Mouse (Mus musculus): ENCODE data around the gene Gas2l1. TPM values are rescaled to one million over a fixed set of nuclear protein-coding genes. Genes with fewer than 3 reads are reported as not detected.
A peak's percentile ranks its signal among the peaks of the same experiment; 100 is the strongest.

Gene Gas2l1
- polyA plus RNA-seq, 1 experiment from 2014 or later, result 14.9 TPM

DNA sequence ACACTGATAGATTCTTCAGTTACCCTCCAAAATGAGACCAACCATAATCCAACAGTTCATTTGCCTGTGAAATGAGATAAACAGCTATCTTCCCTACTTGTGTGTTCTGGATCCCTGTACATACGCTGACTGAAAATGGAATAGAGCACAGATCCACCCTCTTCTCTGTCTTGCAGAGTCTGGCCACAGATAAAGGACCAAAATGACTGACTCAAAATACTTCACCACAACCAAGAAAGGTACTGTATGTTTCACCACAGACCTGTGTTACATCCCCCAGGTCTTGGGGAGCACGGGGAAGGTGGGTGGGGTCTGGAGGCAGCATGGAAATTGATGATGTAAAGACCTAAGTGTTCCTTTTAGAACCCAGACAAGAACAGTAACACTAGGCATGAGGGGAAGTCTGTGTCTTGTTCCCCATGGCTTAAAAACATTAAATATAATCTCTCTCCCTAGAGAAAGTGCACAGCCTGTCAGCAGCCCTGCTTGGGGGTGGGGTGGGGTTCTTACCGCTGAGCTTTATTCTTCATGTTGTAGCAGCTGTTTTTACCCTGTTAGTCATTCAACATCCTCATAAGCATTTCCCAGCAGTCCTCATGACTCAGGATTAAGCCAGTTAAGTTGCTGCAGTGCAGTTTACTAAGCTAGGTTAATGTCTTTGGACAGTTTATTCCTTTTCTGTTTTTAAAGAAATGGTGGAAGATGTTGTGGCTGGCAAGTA is 55.6 kb downstream of the Gas2l1 start:
- Histone ChIP-seq H3K9ac (replicated peaks) (peak overlapping the region; percentile 44), H3K36me3 (replicated peaks; ENCODE audit: insufficient read depth, low read length) (peaks cover 31% of the 10 kb centered on the region), H3K4me3 (ENCODE audit: low read depth, low read length) (peak overlapping the region; percentile 32), H3K4me1 (ENCODE audit: insufficient read depth) (peaks cover 40% of the 10 kb centered on the region), H3K27ac (ENCODE audit: low read depth) (peak overlapping the region; percentile 82), H3K4me2 (ENCODE audit: low read depth, low read length) (peak overlapping the region; percentile 54), H3K27me3 (ENCODE audit: insufficient read depth, low read length) (no peaks in the 10 kb centered on the region), H3K9me3 (ENCODE audit: low read length) (no peaks in the 10 kb centered on the region)
- ATAC-seq (peak; percentile 88), DNase-seq (peak; percentile 26)
- 45% methylated on average over 3 of the region's 3 CpGs for WGBS (ENCODE audit: insufficient replicate concordance)
- TF ChIP-seq CTCF (IDR thresholded peaks at IDR 0.05; ENCODE audit: low read depth), result no peak
- peak; percentile 93 for TF ChIP-seq EP300 (IDR thresholded peaks at IDR 0.05; ENCODE audit: low read depth)

DNA sequence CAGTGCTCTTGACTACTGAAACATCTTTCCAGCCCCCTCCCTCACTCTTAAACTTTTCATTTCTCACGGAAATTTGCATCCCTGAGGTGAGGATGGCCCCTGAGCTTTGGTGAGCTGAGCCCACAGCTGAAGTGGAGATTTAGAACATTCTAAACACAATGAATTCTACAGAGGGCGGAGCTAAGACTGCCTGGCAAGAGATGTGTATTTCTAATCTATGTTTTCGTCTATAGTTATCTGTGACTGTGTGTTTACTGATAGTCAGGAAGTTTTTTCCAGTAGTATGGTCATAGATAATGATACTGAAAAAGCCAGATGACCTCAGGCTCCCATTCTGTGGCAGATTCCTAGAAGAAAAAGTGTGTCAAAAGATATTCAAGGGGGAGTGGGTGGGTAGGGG is 56.3 kb downstream of the Gas2l1 start:
- Histone ChIP-seq H3K36me3 (replicated peaks; ENCODE audit: insufficient read depth, low read length) (peaks cover 25% of the 10 kb centered on the region), H3K4me1 (ENCODE audit: insufficient read depth) (peaks cover 40% of the 10 kb centered on the region), H3K27me3 (ENCODE audit: insufficient read depth, low read length) (no peaks in the 10 kb centered on the region), H3K27ac (ENCODE audit: low read depth) (peak overlapping the region; percentile 82), H3K4me3 (ENCODE audit: low read depth, low read length) (no peak overlapping the region), H3K9ac (replicated peaks) (no peak overlapping the region; the same call in 1 of the 2 replicates), H3K9me3 (ENCODE audit: low read length) (no peaks in the 10 kb centered on the region), H3K4me2 (ENCODE audit: low read depth, low read length) (peak overlapping the region; percentile 54)
- TF ChIP-seq EP300 (IDR thresholded peaks at IDR 0.05; ENCODE audit: low read depth), result no peak
- no peak for TF ChIP-seq CTCF (IDR thresholded peaks at IDR 0.05; ENCODE audit: low read depth)
- DNase-seq (no peak), ATAC-seq (peak; percentile 30; the same call in 1 of the 2 replicates)
- WGBS (ENCODE audit: insufficient replicate concordance), result 52% methylated on average over 3 of the region's 3 CpGs

DNA sequence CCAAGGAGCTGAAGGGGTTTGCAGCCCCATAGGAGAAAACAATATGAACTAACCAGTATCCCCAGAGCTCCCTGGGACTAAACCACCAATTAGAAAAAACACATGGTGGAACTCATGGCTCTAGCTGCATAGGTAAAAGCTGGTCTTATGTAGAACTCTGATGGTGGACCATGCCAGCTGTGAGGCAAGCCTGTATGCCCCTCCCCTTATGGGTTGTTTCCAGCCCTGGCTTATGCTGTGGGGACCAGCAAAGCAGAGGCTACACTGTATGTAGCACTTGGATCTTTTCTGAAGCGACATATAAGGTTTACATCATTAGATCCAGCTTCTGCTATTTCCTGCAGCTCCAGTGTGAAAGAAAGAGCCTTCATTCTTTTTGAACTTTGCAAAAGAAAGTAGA is 57.9 kb downstream of the Gas2l1 start:
- no peak overlapping the region for H3K4me3 ChIP-seq (ENCODE audit: low read depth, low read length)
- TF ChIP-seq CTCF (IDR thresholded peaks at IDR 0.05; ENCODE audit: low read depth) (no peak), EP300 (IDR thresholded peaks at IDR 0.05; ENCODE audit: low read depth) (no peak)
- ATAC-seq (no peak), DNase-seq (no peak)
- no peaks in the 10 kb centered on the region for H3K9me3 ChIP-seq (ENCODE audit: low read length)
- no peak overlapping the region for H3K9ac ChIP-seq (replicated peaks)
- no peak overlapping the region for H3K4me2 ChIP-seq (ENCODE audit: low read depth, low read length)
- H3K36me3 ChIP-seq (replicated peaks; ENCODE audit: insufficient read depth, low read length), result peaks cover 23% of the 10 kb centered on the region
- WGBS (ENCODE audit: insufficient replicate concordance), result 79% methylated on average over 1 of the region's 1 CpGs
- no peaks in the 10 kb centered on the region for H3K27me3 ChIP-seq (ENCODE audit: insufficient read depth, low read length)
- H3K27ac ChIP-seq (ENCODE audit: low read depth), result no peak overlapping the region
- peaks cover 43% of the 10 kb centered on the region for H3K4me1 ChIP-seq (ENCODE audit: insufficient read depth)

DNA sequence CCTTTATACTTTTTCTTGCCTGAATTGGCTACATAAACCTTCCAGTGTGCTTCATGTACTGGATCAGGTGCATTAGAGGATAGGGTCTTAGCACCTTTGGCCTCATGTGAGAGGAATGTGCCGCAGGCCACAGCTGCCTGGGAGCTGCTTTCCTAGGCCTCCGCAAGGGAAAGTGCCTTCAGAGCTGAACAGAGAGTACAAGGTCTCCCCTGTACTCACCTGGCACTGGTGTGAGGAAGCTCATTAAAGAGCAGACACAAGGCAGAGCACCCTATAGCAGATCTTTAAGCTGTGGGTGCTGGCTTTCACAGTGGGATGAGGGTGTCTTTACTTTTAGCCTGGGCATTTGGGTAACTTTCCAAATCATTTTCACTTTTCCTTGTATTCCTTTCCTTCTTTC is 59.6 kb downstream of the Gas2l1 start:
- Histone ChIP-seq H3K27me3 (ENCODE audit: insufficient read depth, low read length) (no peaks in the 10 kb centered on the region), H3K4me3 (ENCODE audit: low read depth, low read length) (no peak overlapping the region), H3K4me2 (ENCODE audit: low read depth, low read length) (no peak overlapping the region), H3K27ac (ENCODE audit: low read depth) (0 out of 2 replicates have a peak overlapping the region, but pooled peaks have one; percentile 23), H3K9ac (replicated peaks) (no peak overlapping the region), H3K36me3 (replicated peaks; ENCODE audit: insufficient read depth, low read length) (peaks cover 18% of the 10 kb centered on the region), H3K4me1 (ENCODE audit: insufficient read depth) (peaks cover 37% of the 10 kb centered on the region), H3K9me3 (ENCODE audit: low read length) (no peaks in the 10 kb centered on the region)
- WGBS (ENCODE audit: insufficient replicate concordance), result 87% methylated on average over 2 of the region's 2 CpGs
- TF ChIP-seq EP300 (IDR thresholded peaks at IDR 0.05; ENCODE audit: low read depth) (no peak), CTCF (IDR thresholded peaks at IDR 0.05; ENCODE audit: low read depth) (no peak)
- no peak for DNase-seq
- ATAC-seq, result no peak

Small RNA genes lying within 50 kb of the gene (microRNA-seq; reads per million reads assigned to microRNA genes)
- 1.6 reads per million for gene Gm47296

Other genes with a start within 250 kb of the Gas2l1 start
- gene Nf2, start 215.8 kb downstream of the Gas2l1 start, polyA plus RNA-seq (2015; fragmentation: Nextera tagmentation; extraction: Ambion mirVana), result 5.8 and 7.9 TPM in 2 replicates
- 135 and 136 TPM in 2 replicates for gene Nipsnap1, start 191.4 kb downstream of the Gas2l1 start, polyA plus RNA-seq (2015; fragmentation: Nextera tagmentation; extraction: Ambion mirVana)
- gene Thoc5, start 170.0 kb downstream of the Gas2l1 start, polyA plus RNA-seq (2015; fragmentation: Nextera tagmentation; extraction: Ambion mirVana), result 7.8 and 8.3 TPM in 2 replicates
- 0.16 and 0.18 TPM in 2 replicates for gene Nefh, start 117.3 kb downstream of the Gas2l1 start, polyA plus RNA-seq (2015; fragmentation: Nextera tagmentation; extraction: Ambion mirVana)
- gene Ap1b1, start 78.5 kb downstream of the Gas2l1 start, polyA plus RNA-seq (2015; fragmentation: Nextera tagmentation; extraction: Ambion mirVana), result 40.7 and 46.3 TPM in 2 replicates
- 0.58 and 0.66 TPM in 2 replicates for gene Rasl10a, start 7.2 kb downstream of the Gas2l1 start, polyA plus RNA-seq (2015; fragmentation: Nextera tagmentation; extraction: Ambion mirVana)
- gene Rhbdd3, start 33.6 kb upstream of the Gas2l1 start, polyA plus RNA-seq (2015; fragmentation: Nextera tagmentation; extraction: Ambion mirVana), result 14.4 and 14.9 TPM in 2 replicates
- gene Ewsr1, start 33.9 kb upstream of the Gas2l1 start, polyA plus RNA-seq (2015; fragmentation: Nextera tagmentation; extraction: Ambion mirVana), result 146 and 157 TPM in 2 replicates
- 4.0 and 4.8 TPM in 2 replicates for gene Emid1, start 86.9 kb upstream of the Gas2l1 start, polyA plus RNA-seq (2015; fragmentation: Nextera tagmentation; extraction: Ambion mirVana)
- gene Kremen1, start 196.2 kb upstream of the Gas2l1 start, polyA plus RNA-seq (2015; fragmentation: Nextera tagmentation; extraction: Ambion mirVana), result 1.8 and 2.2 TPM in 2 replicates